Mouse (Mus musculus): ENCODE measurements around the gene Fam114a1. TPM values are rescaled to one million over a fixed set of nuclear protein-coding genes. Genes with fewer than 3 reads are reported as not detected.

Fam114a1 gene
- polyA plus RNA-seq, 1 experiment, result 18.9 TPM

GRCm38 (mm10) chr5:64975121-64975520 lies 5.2 kb downstream of the Fam114a1 start:
- H3K27ac ChIP-seq (ENCODE audit: insufficient read depth, low read depth, low read length), result peak overlapping the region; percentile 87
- H3K27me3 ChIP-seq (ENCODE audit: control insufficient read depth, insufficient read depth, low read length), result no peaks in the 10 kb centered on the region
- H3K4me3 ChIP-seq (ENCODE audit: low read depth, low read length), result no peak overlapping the region; the same call in 1 of the 2 replicates
- peaks cover 6% of the 10 kb centered on the region for H3K36me3 ChIP-seq (ENCODE audit: control insufficient read depth, insufficient read depth, low read length)
- peaks cover 12% of the 10 kb centered on the region; the same call in 1 of the 2 replicates for H3K4me1 ChIP-seq (ENCODE audit: control insufficient read depth, insufficient read depth, insufficient read length, low read length)
- no peak for TF ChIP-seq POLR2A (IDR thresholded peaks at IDR 0.05; ENCODE audit: low read depth, low read length)
- TF ChIP-seq CTCF (IDR thresholded peaks at IDR 0.05; ENCODE audit: extremely low read depth, insufficient read length, insufficient replicate concordance, low read depth, low read length), result no peak
- 27% methylated on average over 5 of the region's 5 CpGs for WGBS

- WGBS, result 86% methylated on average over 8 of the region's 8 CpGs
- no peak overlapping the region for H3K27ac ChIP-seq (ENCODE audit: insufficient read depth, low read depth, low read length)
- H3K27me3 ChIP-seq (ENCODE audit: control insufficient read depth, insufficient read depth, low read length), result no peaks in the 10 kb centered on the region
- TF ChIP-seq CTCF (IDR thresholded peaks at IDR 0.05; ENCODE audit: extremely low read depth, insufficient read length, insufficient replicate concordance, low read depth, low read length), result no peak
- no peak for TF ChIP-seq POLR2A (IDR thresholded peaks at IDR 0.05; ENCODE audit: low read depth, low read length)
- no peak overlapping the region for H3K4me3 ChIP-seq (ENCODE audit: low read depth, low read length)
- H3K36me3 ChIP-seq (ENCODE audit: control insufficient read depth, insufficient read depth, low read length), result peaks cover 16% of the 10 kb centered on the region
- H3K4me1 ChIP-seq (ENCODE audit: control insufficient read depth, insufficient read depth, insufficient read length, low read length), result peaks cover 12% of the 10 kb centered on the region; the same call in 1 of the 2 replicates
Observed at GRCm38 (mm10) chr5:64977128-64977527, 7.3 kb downstream of the Fam114a1 start.

- H3K27ac ChIP-seq (ENCODE audit: insufficient read depth, low read depth, low read length), result no peak overlapping the region
- H3K4me1 ChIP-seq (ENCODE audit: control insufficient read depth, insufficient read depth, insufficient read length, low read length), result no peaks in the 10 kb centered on the region
- 76% methylated on average over 7 of the region's 7 CpGs for WGBS
- no peaks in the 10 kb centered on the region for H3K27me3 ChIP-seq (ENCODE audit: control insufficient read depth, insufficient read depth, low read length)
- H3K36me3 ChIP-seq (ENCODE audit: control insufficient read depth, insufficient read depth, low read length), result peaks cover 18% of the 10 kb centered on the region
- no peak overlapping the region for H3K4me3 ChIP-seq (ENCODE audit: low read depth, low read length)
- TF ChIP-seq CTCF (IDR thresholded peaks at IDR 0.05; ENCODE audit: extremely low read depth, insufficient read length, insufficient replicate concordance, low read depth, low read length) (no peak), POLR2A (IDR thresholded peaks at IDR 0.05; ENCODE audit: low read depth, low read length) (no peak)
Observed at GRCm38 (mm10) chr5:64985971-64986370, 16.1 kb downstream of the Fam114a1 start.

- Histone ChIP-seq H3K27ac (ENCODE audit: insufficient read depth, low read depth, low read length) (no peak overlapping the region), H3K27me3 (ENCODE audit: control insufficient read depth, insufficient read depth, low read length) (no peaks in the 10 kb centered on the region), H3K4me3 (ENCODE audit: low read depth, low read length) (no peak overlapping the region), H3K4me1 (ENCODE audit: control insufficient read depth, insufficient read depth, insufficient read length, low read length) (peaks cover 3% of the 10 kb centered on the region; the same call in 1 of the 2 replicates), H3K36me3 (ENCODE audit: control insufficient read depth, insufficient read depth, low read length) (peaks cover 5% of the 10 kb centered on the region)
- 88% methylated on average over 1 of the region's 1 CpGs for WGBS
- TF ChIP-seq CTCF (IDR thresholded peaks at IDR 0.05; ENCODE audit: extremely low read depth, insufficient read length, insufficient replicate concordance, low read depth, low read length) (no peak), POLR2A (IDR thresholded peaks at IDR 0.05; ENCODE audit: low read depth, low read length) (no peak)
Observed at GRCm38 (mm10) chr5:64989940-64990339, 20.1 kb downstream of the Fam114a1 start.

- Histone ChIP-seq H3K4me1 (ENCODE audit: control insufficient read depth, insufficient read depth, insufficient read length, low read length) (peaks cover 9% of the 10 kb centered on the region; the same call in 1 of the 2 replicates), H3K27ac (ENCODE audit: insufficient read depth, low read depth, low read length) (no peak overlapping the region), H3K36me3 (ENCODE audit: control insufficient read depth, insufficient read depth, low read length) (peaks cover 12% of the 10 kb centered on the region; the same call in 1 of the 2 replicates), H3K27me3 (ENCODE audit: control insufficient read depth, insufficient read depth, low read length) (no peaks in the 10 kb centered on the region), H3K4me3 (ENCODE audit: low read depth, low read length) (no peak overlapping the region)
- no peak for TF ChIP-seq CTCF (IDR thresholded peaks at IDR 0.05; ENCODE audit: extremely low read depth, insufficient read length, insufficient replicate concordance, low read depth, low read length)
- TF ChIP-seq POLR2A (IDR thresholded peaks at IDR 0.05; ENCODE audit: low read depth, low read length), result no peak
- WGBS, result 46% methylated on average over 8 of the region's 8 CpGs
Observed at GRCm38 (mm10) chr5:64992540-64992939, 22.7 kb downstream of the Fam114a1 start.

GRCm38 (mm10) chr5:64995408-64995807 lies 25.5 kb downstream of the Fam114a1 start:
- Histone ChIP-seq H3K4me1 (ENCODE audit: control insufficient read depth, insufficient read depth, insufficient read length, low read length) (peaks cover 9% of the 10 kb centered on the region; the same call in 1 of the 2 replicates), H3K4me3 (ENCODE audit: low read depth, low read length) (no peak overlapping the region), H3K27me3 (ENCODE audit: control insufficient read depth, insufficient read depth, low read length) (no peaks in the 10 kb centered on the region), H3K36me3 (ENCODE audit: control insufficient read depth, insufficient read depth, low read length) (peaks cover 16% of the 10 kb centered on the region; the same call in 1 of the 2 replicates), H3K27ac (ENCODE audit: insufficient read depth, low read depth, low read length) (no peak overlapping the region)
- no peak for TF ChIP-seq POLR2A (IDR thresholded peaks at IDR 0.05; ENCODE audit: low read depth, low read length)
- no peak for TF ChIP-seq CTCF (IDR thresholded peaks at IDR 0.05; ENCODE audit: extremely low read depth, insufficient read length, insufficient replicate concordance, low read depth, low read length)
- 96% methylated on average over 2 of the region's 2 CpGs for WGBS

GRCm38 (mm10) chr5:65002940-65003824 lies 33.3 kb downstream of the Fam114a1 start:
- WGBS, result 73% methylated on average over 10 of the region's 10 CpGs
- H3K4me1 ChIP-seq (ENCODE audit: control insufficient read depth, insufficient read depth, insufficient read length, low read length), result no peaks in the 10 kb centered on the region
- H3K36me3 ChIP-seq (ENCODE audit: control insufficient read depth, insufficient read depth, low read length), result peaks cover 15% of the 10 kb centered on the region
- no peak for TF ChIP-seq CTCF (IDR thresholded peaks at IDR 0.05; ENCODE audit: extremely low read depth, insufficient read length, insufficient replicate concordance, low read depth, low read length)
- TF ChIP-seq POLR2A (IDR thresholded peaks at IDR 0.05; ENCODE audit: low read depth, low read length), result no peak
- H3K27me3 ChIP-seq (ENCODE audit: control insufficient read depth, insufficient read depth, low read length), result no peaks in the 10 kb centered on the region
- H3K4me3 ChIP-seq (ENCODE audit: low read depth, low read length), result no peak overlapping the region
- no peak overlapping the region for H3K27ac ChIP-seq (ENCODE audit: insufficient read depth, low read depth, low read length)
